Mouse (Mus musculus): ENCODE results near the gene Msmb. TPM values are rescaled to one million over a fixed set of nuclear protein-coding genes. Genes with fewer than 3 reads are reported as not detected.

The Msmb gene
- total and polyA plus RNA-seq, 3 experiments = not detected

- no peak for TF ChIP-seq POLR2A (IDR thresholded peaks at IDR 0.05; ENCODE audit: control insufficient read depth in 1 of 2, insufficient read depth in 1 of 2, low read depth in 1 of 2, low read length in 2 of 2, poor library complexity in 1 of 2)
- TF ChIP-seq GATA1 (IDR thresholded peaks at IDR 0.05; ENCODE audit: low read depth, low read length) = peak; percentile 96
- TF ChIP-seq SMC3 (IDR thresholded peaks at IDR 0.05; ENCODE audit: low read depth, low read length) = no peak
- TF ChIP-seq ZC3H11A (IDR thresholded peaks at IDR 0.05; ENCODE audit: low read depth, low read length) = no peak
- TF ChIP-seq HCFC1 (IDR thresholded peaks at IDR 0.05; ENCODE audit: low read depth, low read length) = peak; percentile 46; the same call in 1 of the 2 replicates
- TF ChIP-seq MXI1 (IDR thresholded peaks at IDR 0.05; ENCODE audit: low read depth, low read length) = peak; percentile 80
- no peak for TF ChIP-seq UBTF (IDR thresholded peaks at IDR 0.05; ENCODE audit: borderline replicate concordance, insufficient read depth, low read depth, low read length)
- peak; percentile 77 for TF ChIP-seq MYB (IDR thresholded peaks at IDR 0.05; ENCODE audit: low read depth, low read length)
- peak; percentile 87; the same call in 1 of the 2 replicates for TF ChIP-seq BHLHE40 (IDR thresholded peaks at IDR 0.05; ENCODE audit: borderline replicate concordance, low read depth, low read length)
- peak; percentile 93 to 96 for TF ChIP-seq EP300 (IDR thresholded peaks at IDR 0.05; ENCODE audit: low read depth in 1 of 2, low read length in 2 of 2)
- TF ChIP-seq TBP (IDR thresholded peaks at IDR 0.05; ENCODE audit: low read depth, low read length) = no peak
- no peak for TF ChIP-seq KAT2A (conservative IDR thresholded peaks at IDR 0.05; ENCODE audit: low read depth, low read length)
- TF ChIP-seq CHD2 (IDR thresholded peaks at IDR 0.05; ENCODE audit: low read length) = no peak
- TF ChIP-seq ETS1 (IDR thresholded peaks at IDR 0.05; ENCODE audit: low read depth, low read length) = peak; percentile 94
- peak; percentile 70 for TF ChIP-seq TAL1 (IDR thresholded peaks at IDR 0.05; ENCODE audit: low read length)
- peak; percentile 59; the same call in 1 of the 2 replicates for TF ChIP-seq USF1 (IDR thresholded peaks at IDR 0.05; ENCODE audit: low read depth, low read length)
- no peak for TF ChIP-seq CTCF (IDR thresholded peaks at IDR 0.05 in 2 of 3, conservative IDR thresholded peaks at IDR 0.05 in 1 of 3; ENCODE audit: control insufficient read depth in 1 of 3, insufficient read depth in 1 of 3, low read depth in 2 of 3, low read length in 3 of 3, poor library complexity in 1 of 3, severe bottlenecking in 1 of 3)
Observed at GRCm38 (mm10) chr14:32167326-32167725, 25.5 kb downstream of the Msmb start (continued).

GRCm38 (mm10) chr14:32168653-32169231 lies 26.9 kb downstream of the Msmb start:
- Histone ChIP-seq H3K9me3 (replicated peaks; ENCODE audit: insufficient read depth, low read length) (no peaks in the 10 kb centered on the region), H3K4me1 (ENCODE audit: control insufficient read depth in 1 of 2, insufficient read depth in 2 of 2, low read length in 2 of 2) (peaks cover 33 to 38% of the 10 kb centered on the region in 2 experiments), H3K36me3 (ENCODE audit: control insufficient read depth in 1 of 2, insufficient read depth in 2 of 2, low read length in 2 of 2) (peaks cover 8 to 54% of the 10 kb centered on the region in 2 experiments), H3K9ac (ENCODE audit: control insufficient read depth, low read depth, low read length, poor library complexity, severe bottlenecking) (peak overlapping the region; percentile 57), H3K27ac (ENCODE audit: control insufficient read depth, low read depth, low read length) (peak overlapping the region; percentile 94), H3K79me2 (ENCODE audit: control insufficient read depth, insufficient read depth, low read length, poor library complexity) (peaks cover 36% of the 10 kb centered on the region), H3K4me3 (ENCODE audit: control insufficient read depth in 1 of 2, insufficient read depth in 1 of 2, low read depth in 2 of 2, low read length in 2 of 2) (peak overlapping the region; percentile 21 to 23), H3K27me3 (ENCODE audit: control insufficient read depth in 1 of 2, insufficient read depth in 2 of 2, low read length in 2 of 2) (no peaks in the 10 kb centered on the region)
- peak; percentile 94 for DNase-seq (ENCODE audit: low read depth, low spot score)
- TF ChIP-seq SMC3 (IDR thresholded peaks at IDR 0.05; ENCODE audit: low read depth, low read length) (no peak), MYC (IDR thresholded peaks at IDR 0.05; ENCODE audit: low read depth, low read length) (peak; percentile 88), NELFE (IDR thresholded peaks at IDR 0.05; ENCODE audit: low read depth, low read length) (no peak), GATA1 (IDR thresholded peaks at IDR 0.05; ENCODE audit: low read depth, low read length) (peak; percentile 100), USF2 (IDR thresholded peaks at IDR 0.05; ENCODE audit: borderline replicate concordance in 1 of 2, insufficient read depth in 1 of 2, low read depth in 1 of 2, low read length in 2 of 2) (no peak), CTCF (IDR thresholded peaks at IDR 0.05 in 2 of 3, conservative IDR thresholded peaks at IDR 0.05 in 1 of 3; ENCODE audit: control insufficient read depth in 1 of 3, insufficient read depth in 1 of 3, low read depth in 2 of 3, low read length in 3 of 3, poor library complexity in 1 of 3, severe bottlenecking in 1 of 3) (no peak), UBTF (IDR thresholded peaks at IDR 0.05; ENCODE audit: borderline replicate concordance, insufficient read depth, low read depth, low read length) (no peak), ETS1 (IDR thresholded peaks at IDR 0.05; ENCODE audit: low read depth, low read length) (peak; percentile 97), MEF2A (IDR thresholded peaks at IDR 0.05; ENCODE audit: extremely low read depth, insufficient replicate concordance, low read depth, low read length, poor library complexity, severe bottlenecking) (no peak), E2F4 (IDR thresholded peaks at IDR 0.05; ENCODE audit: borderline replicate concordance, low read depth, low read length) (no peak), TAL1 (IDR thresholded peaks at IDR 0.05; ENCODE audit: low read length) (peak; percentile 99), ZKSCAN1 (IDR thresholded peaks at IDR 0.05; ENCODE audit: low read depth, low read length) (no peak), TCF12 (IDR thresholded peaks at IDR 0.05; ENCODE audit: low read depth, low read length) (peak; percentile 100), TBP (IDR thresholded peaks at IDR 0.05; ENCODE audit: low read depth, low read length) (peak; percentile 66), ZMIZ1 (IDR thresholded peaks at IDR 0.05; ENCODE audit: low read depth, low read length) (peak; percentile 39; the same call in 1 of the 2 replicates), HCFC1 (IDR thresholded peaks at IDR 0.05; ENCODE audit: low read depth, low read length) (0 out of 2 replicates have a peak, but pooled peaks have one; percentile 58), SIN3A (IDR thresholded peaks at IDR 0.05; ENCODE audit: low read length) (peak; percentile 92), POLR2AphosphoS2 (IDR thresholded peaks at IDR 0.05; ENCODE audit: low read length) (peak; percentile 67; the same call in 1 of the 2 replicates), ZNF384 (IDR thresholded peaks at IDR 0.05; ENCODE audit: low read depth, low read length) (peak; percentile 47; the same call in 1 of the 2 replicates), MXI1 (IDR thresholded peaks at IDR 0.05; ENCODE audit: low read depth, low read length) (peak; percentile 65; the same call in 1 of the 2 replicates), NRF1 (IDR thresholded peaks at IDR 0.05; ENCODE audit: insufficient read depth, low read depth, low read length, poor library complexity, severe bottlenecking) (no peak), RAD21 (IDR thresholded peaks at IDR 0.05; ENCODE audit: low read depth, low read length) (no peak), MAFK (IDR thresholded peaks at IDR 0.05; ENCODE audit: borderline replicate concordance, low read depth, low read length) (peak; percentile 86)
